Mouse (Mus musculus): Measurements from ENCODE around the gene Mettl7b.

Gene Mettl7b

GRCm38 (mm10) chr10:128947496-128947895 lies 13.3 kb downstream of the Mettl7b start:
- no peak for DNase-seq (ENCODE audit: low spot score in 2 of 2)

- DNase-seq (ENCODE audit: low spot score in 2 of 2), result no peak
Observed at GRCm38 (mm10) chr10:128945675-128946074, 15.1 kb downstream of the Mettl7b start.

GRCm38 (mm10) chr10:128940475-128941061 lies 20.2 kb downstream of the Mettl7b start:
- no peak for DNase-seq (ENCODE audit: low spot score in 2 of 2)

GRCm38 (mm10) chr10:128938974-128939373 lies 21.8 kb downstream of the Mettl7b start:
- no peak for DNase-seq (ENCODE audit: low spot score in 2 of 2)

GRCm38 (mm10) chr10:128938457-128938856 lies 22.3 kb downstream of the Mettl7b start:
- no peak for DNase-seq (ENCODE audit: low spot score in 2 of 2)

GRCm38 (mm10) chr10:128937756-128938390 lies 22.9 kb downstream of the Mettl7b start:
- no peak for DNase-seq (ENCODE audit: low spot score in 2 of 2)

- DNase-seq (ENCODE audit: low spot score in 2 of 2), result no peak
Observed at GRCm38 (mm10) chr10:128935826-128936440, 24.9 kb downstream of the Mettl7b start.

- DNase-seq (ENCODE audit: low spot score in 2 of 2), result no peak
Observed at GRCm38 (mm10) chr10:128934997-128935787, 25.6 kb downstream of the Mettl7b start.

- no peak for DNase-seq (ENCODE audit: low spot score in 2 of 2)
Observed at GRCm38 (mm10) chr10:128933976-128934721, 26.6 kb downstream of the Mettl7b start.

GRCm38 (mm10) chr10:128933574-128933973 lies 27.2 kb downstream of the Mettl7b start, which contains the start of gene Itga7:
Itga7 (plus strand) TSS chr10:128933818.
- no peak for DNase-seq (ENCODE audit: low spot score in 2 of 2)

GRCm38 (mm10) chr10:128931441-128931840 lies 29.3 kb downstream of the Mettl7b start:
- DNase-seq (ENCODE audit: low spot score in 2 of 2), result no peak

GRCm38 (mm10) chr10:128929638-128930378 lies 31.0 kb downstream of the Mettl7b start:
- no peak for DNase-seq (ENCODE audit: low spot score in 2 of 2)

- DNase-seq (ENCODE audit: low spot score in 2 of 2), result no peak
Observed at GRCm38 (mm10) chr10:128928356-128928755, 32.4 kb downstream of the Mettl7b start.

GRCm38 (mm10) chr10:128923935-128924334 lies 36.9 kb downstream of the Mettl7b start, which contains the start of gene Bloc1s1:
Bloc1s1 (minus strand) TSS chr10:128924035.
- no peak for DNase-seq (ENCODE audit: low spot score in 2 of 2)

GRCm38 (mm10) chr10:128923013-128923691 lies 37.6 kb downstream of the Mettl7b start:
- DNase-seq (ENCODE audit: low spot score in 2 of 2), result peak; percentile 85 to 91

- no peak for DNase-seq (ENCODE audit: low spot score in 2 of 2)
Observed at GRCm38 (mm10) chr10:128922822-128923012, 38.1 kb downstream of the Mettl7b start, which contains the start of gene Rdh5. Rdh5 (minus strand) TSS chr10:128922888.

- DNase-seq (ENCODE audit: low spot score in 2 of 2), result no peak
Observed at GRCm38 (mm10) chr10:128921883-128922821, 38.6 kb downstream of the Mettl7b start.

GRCm38 (mm10) chr10:128921251-128921650 lies 39.5 kb downstream of the Mettl7b start:
- DNase-seq (ENCODE audit: low spot score in 2 of 2), result no peak

GRCm38 (mm10) chr10:128920736-128921161 lies 40.0 kb downstream of the Mettl7b start:
- DNase-seq (ENCODE audit: low spot score in 2 of 2), result no peak
